Mouse (Mus musculus) kidney, embryonic 14.5 days (tissue): ENCODE results near the gene Bpnt1. TPM values are rescaled to one million over a fixed set of nuclear protein-coding genes. Genes with fewer than 3 reads are reported as not detected.

Experiments used
- ATAC-seq: fragments of 200-750 bp; cut with Nextera tagmentation; 2 replicates; pipeline ENCODE4 v1.8.0; 2017; ENCODE audit warnings: moderate number of reproducible peaks, mild to moderate bottlenecking, moderate TSS enrichment, moderate library complexity; ENCODE audit not compliant: low FRiP score, low TSS enrichment
- H3K27ac ChIP-seq: fragments of 300-500 bp; sonication (generic); 2 replicates; pipeline ENCODE4 v1.5.1; 2014; ENCODE audit warnings: low read depth, mild to moderate bottlenecking, low read length, moderate library complexity, mixed read lengths
- H3K27me3 ChIP-seq: fragments of 300-500 bp; sonication (generic); 2 replicates; pipeline ENCODE4 v1.6.1; 2014; ENCODE audit warnings: mild to moderate bottlenecking, low read length; ENCODE audit not compliant: control insufficient read depth, insufficient read depth
- H3K36me3 ChIP-seq: fragments of 300-500 bp; sonication (generic); 2 replicates; pipeline ENCODE4 v1.6.1; 2014; ENCODE audit warnings: low read length, mixed read lengths; ENCODE audit not compliant: control insufficient read depth, insufficient read depth
- H3K4me1 ChIP-seq: fragments of 300-500 bp; sonication (generic); 2 replicates; pipeline ENCODE4 v1.6.1; 2014; ENCODE audit warnings: low read length, mixed read lengths; ENCODE audit not compliant: control insufficient read depth, insufficient read depth
- H3K4me2 ChIP-seq: fragments of 300-500 bp; sonication (generic); replicated peaks from 2 replicates; pipeline ENCODE4 v1.6.1; 2014; ENCODE audit warnings: low read depth, mild to moderate bottlenecking, low read length
- H3K4me3 ChIP-seq: fragments of 300-500 bp; sonication (generic); 2 replicates; pipeline ENCODE4 v1.5.1; 2014; ENCODE audit warnings: mild to moderate bottlenecking, low read length
- H3K9ac ChIP-seq: fragments of 300-500 bp; sonication (generic); 2 replicates; pipeline ENCODE4 v1.6.1; 2014; ENCODE audit warnings: low read depth, mild to moderate bottlenecking, low read length, moderate library complexity
- H3K9me3 ChIP-seq: fragments of 300-500 bp; sonication (generic); 2 replicates; pipeline ENCODE4 v1.6.1; 2016; ENCODE audit warnings: low read length; ENCODE audit not compliant: control insufficient read depth
- WGBS: fragments of 180-500 bp; shearing (Covaris S2); extraction: QIAGEN DNeasy Blood & Tissue Kit; methylation state at CpG from one replicate; pipeline ENCODE4 v1.1.7; 2014; 5-methylcytosine and 5-hydroxymethylcytosine counted together
- polyA plus RNA-seq: library from polyadenylated mRNA; unstranded; fragments of >200 nt; fragmentation: Nextera tagmentation; extraction: Ambion mirVana; gene quantifications from 2 replicates; pipeline ENCODE4 v1.2.1, GENCODE M21; 2014

The Bpnt1 gene
- polyA plus RNA-seq, 1 experiment from 2014 or later = 31.6 TPM

- Histone ChIP-seq H3K9me3 (no peaks in the 10 kb centered on the region), H3K4me2 (no peak overlapping the region), H3K4me1 (peaks cover 6% of the 10 kb centered on the region), H3K9ac (no peak overlapping the region), H3K36me3 (peaks cover 13% of the 10 kb centered on the region; the same call in 1 of the 2 replicates), H3K27me3 (no peaks in the 10 kb centered on the region), H3K4me3 (no peak overlapping the region), H3K27ac (no peak overlapping the region)
- WGBS = 84% methylated on average over 3 of the region's 3 CpGs
- ATAC-seq = no peak
These were observed 4.6 kb downstream of the Bpnt1 start for GRCm38 (mm10) chr1:185336535-185336934.

DNA sequence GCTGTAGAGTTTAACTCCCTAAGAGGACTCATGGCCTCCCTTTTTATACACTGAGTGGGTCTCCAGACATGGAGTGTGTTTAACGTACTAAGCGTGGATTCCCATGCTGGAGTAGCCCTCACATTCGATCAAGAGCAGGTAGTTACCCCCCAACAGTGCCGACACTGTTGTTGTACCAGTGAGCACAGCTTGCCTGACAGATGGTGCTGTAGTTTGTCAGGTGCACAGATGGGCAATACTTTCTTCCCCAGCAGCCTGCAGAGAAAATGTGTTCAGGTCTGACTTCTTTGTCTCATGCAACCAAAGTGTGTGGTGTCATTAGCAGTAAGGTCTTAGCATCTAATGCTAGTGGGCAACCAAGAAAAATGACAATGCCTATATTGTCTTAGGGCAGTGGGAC, 10.5 kb downstream of the Bpnt1 start:
- Histone ChIP-seq H3K9ac (no peak overlapping the region), H3K4me1 (no peaks in the 10 kb centered on the region), H3K4me2 (no peak overlapping the region), H3K4me3 (no peak overlapping the region), H3K27me3 (no peaks in the 10 kb centered on the region), H3K36me3 (peaks cover 55% of the 10 kb centered on the region), H3K9me3 (no peaks in the 10 kb centered on the region), H3K27ac (no peak overlapping the region)
- ATAC-seq = no peak
- WGBS = 93% methylated on average over 4 of the region's 4 CpGs

DNA sequence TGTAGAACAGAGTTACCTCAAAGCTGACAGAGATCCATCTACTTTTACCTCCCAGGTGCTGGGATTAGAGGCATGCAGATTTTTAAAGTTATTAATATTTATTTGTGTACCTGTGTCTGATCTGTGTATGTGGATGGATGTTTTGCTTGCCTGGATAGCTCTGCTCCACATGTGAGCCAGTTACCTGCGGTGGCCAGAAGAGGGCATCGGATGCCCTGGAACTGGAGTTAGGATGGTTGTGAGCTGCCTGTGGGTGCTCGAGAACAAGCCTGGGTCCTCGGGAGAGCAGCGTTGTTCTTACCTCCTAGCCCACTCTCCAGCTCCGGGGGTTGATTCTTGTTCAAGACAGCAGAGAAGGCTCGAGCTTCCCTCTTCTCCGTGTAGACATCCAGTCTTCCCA, 11.5 kb downstream of the Bpnt1 start:
- 89% methylated on average over 8 of the region's 8 CpGs for WGBS
- peaks cover 63% of the 10 kb centered on the region for H3K36me3 ChIP-seq

GRCm38 (mm10) chr1:185346188-185346587, 14.2 kb downstream of the Bpnt1 start:
- 80% methylated on average over 10 of the region's 10 CpGs for WGBS
- H3K36me3 ChIP-seq = peaks cover 79% of the 10 kb centered on the region
- H3K27ac ChIP-seq = no peak overlapping the region
- no peak overlapping the region for H3K4me3 ChIP-seq
- H3K4me1 ChIP-seq = no peaks in the 10 kb centered on the region
- ATAC-seq = no peak
- no peaks in the 10 kb centered on the region for H3K27me3 ChIP-seq
- no peak overlapping the region for H3K9ac ChIP-seq
- no peaks in the 10 kb centered on the region for H3K9me3 ChIP-seq
- H3K4me2 ChIP-seq = no peak overlapping the region

More for the DNA sequence above, 11.5 kb downstream of the Bpnt1 start:
- Histone ChIP-seq H3K27me3 (no peaks in the 10 kb centered on the region), H3K4me1 (no peaks in the 10 kb centered on the region), H3K4me2 (no peak overlapping the region), H3K27ac (no peak overlapping the region), H3K9ac (no peak overlapping the region), H3K4me3 (no peak overlapping the region), H3K9me3 (no peaks in the 10 kb centered on the region)
- ATAC-seq = no peak

- no peaks in the 10 kb centered on the region for H3K4me1 ChIP-seq
- H3K9ac ChIP-seq = no peak overlapping the region
- no peaks in the 10 kb centered on the region for H3K9me3 ChIP-seq
- WGBS = 98% methylated on average over 14 of the region's 14 CpGs
- H3K27ac ChIP-seq = no peak overlapping the region
- H3K4me3 ChIP-seq = no peak overlapping the region
- H3K36me3 ChIP-seq = peaks cover 72% of the 10 kb centered on the region
- no peak for ATAC-seq
- no peak overlapping the region for H3K4me2 ChIP-seq
- no peaks in the 10 kb centered on the region for H3K27me3 ChIP-seq
These were observed 17.8 kb downstream of the Bpnt1 start for GRCm38 (mm10) chr1:185349741-185350140.

- WGBS = 93% methylated on average over 4 of the region's 4 CpGs
- Histone ChIP-seq H3K27me3 (no peaks in the 10 kb centered on the region), H3K4me2 (no peak overlapping the region), H3K9me3 (no peaks in the 10 kb centered on the region), H3K9ac (no peak overlapping the region), H3K4me1 (no peaks in the 10 kb centered on the region), H3K4me3 (no peak overlapping the region), H3K27ac (no peak overlapping the region), H3K36me3 (peaks cover 69% of the 10 kb centered on the region)
- no peak for ATAC-seq
These were observed 18.7 kb downstream of the Bpnt1 start for GRCm38 (mm10) chr1:185350611-185351010.

DNA sequence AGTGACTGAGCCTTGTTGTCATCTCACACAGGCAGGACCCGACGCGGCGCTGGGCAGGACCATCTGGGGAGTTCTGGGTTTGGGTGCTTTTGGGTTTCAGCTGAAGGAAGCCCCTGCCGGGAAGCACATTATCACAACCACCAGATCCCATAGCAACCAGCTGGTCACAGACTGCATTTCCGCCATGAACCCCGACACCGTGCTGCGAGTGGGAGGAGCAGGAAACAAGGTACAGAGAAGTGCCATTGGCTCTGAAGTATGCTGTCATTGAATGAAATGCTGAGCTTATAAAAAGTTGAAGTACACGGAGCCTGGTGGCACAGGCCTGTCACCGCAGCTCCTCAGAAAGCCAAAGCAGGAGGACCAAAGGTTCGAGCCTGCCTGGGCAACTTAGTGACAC, 20.2 kb downstream of the Bpnt1 start:
- H3K9ac ChIP-seq = no peak overlapping the region
- 89% methylated on average over 12 of the region's 12 CpGs for WGBS
- no peak for ATAC-seq
- H3K4me2 ChIP-seq = no peak overlapping the region
- H3K4me1 ChIP-seq = no peaks in the 10 kb centered on the region
- no peaks in the 10 kb centered on the region for H3K27me3 ChIP-seq
- no peak overlapping the region for H3K27ac ChIP-seq
- no peaks in the 10 kb centered on the region for H3K9me3 ChIP-seq
- no peak overlapping the region for H3K4me3 ChIP-seq
- H3K36me3 ChIP-seq = peaks cover 67% of the 10 kb centered on the region

DNA sequence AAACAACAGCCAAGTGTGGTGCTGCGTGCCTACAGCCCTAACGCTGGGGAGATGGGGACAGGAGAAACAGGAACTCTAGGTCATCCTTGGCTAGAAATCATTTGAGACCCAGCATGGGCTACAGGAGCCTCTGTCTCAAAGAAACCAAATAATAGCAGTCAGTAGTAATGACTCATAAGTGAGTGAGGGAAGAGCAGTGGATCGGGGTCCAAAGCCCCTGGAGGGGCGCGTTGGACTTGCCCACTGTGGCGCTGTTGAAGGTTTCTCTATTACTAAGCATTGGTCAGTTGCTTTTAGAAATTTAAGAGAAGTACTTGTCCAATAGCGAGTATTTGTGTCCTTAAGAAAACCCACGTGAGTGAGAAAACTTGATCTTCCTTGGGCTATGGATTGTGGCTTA, 21.4 kb downstream of the Bpnt1 start:
- peaks cover 62% of the 10 kb centered on the region for H3K36me3 ChIP-seq

GRCm38 (mm10) chr1:185354731-185355130, 22.8 kb downstream of the Bpnt1 start:
- Histone ChIP-seq H3K9ac (no peak overlapping the region), H3K27ac (no peak overlapping the region), H3K4me2 (no peak overlapping the region), H3K4me1 (no peaks in the 10 kb centered on the region), H3K36me3 (peaks cover 50% of the 10 kb centered on the region), H3K27me3 (no peaks in the 10 kb centered on the region), H3K9me3 (no peaks in the 10 kb centered on the region), H3K4me3 (no peak overlapping the region)
- 74% methylated on average over 4 of the region's 4 CpGs for WGBS
- no peak for ATAC-seq

More for the DNA sequence above, 21.4 kb downstream of the Bpnt1 start:
- Histone ChIP-seq H3K9ac (no peak overlapping the region), H3K4me1 (no peaks in the 10 kb centered on the region), H3K27me3 (no peaks in the 10 kb centered on the region), H3K4me2 (no peak overlapping the region), H3K9me3 (no peaks in the 10 kb centered on the region), H3K27ac (no peak overlapping the region), H3K4me3 (no peak overlapping the region)
- no peak for ATAC-seq
- 97% methylated on average over 8 of the region's 8 CpGs for WGBS
